Mouse (Mus musculus): ENCODE measurements around the gene Ttll9.

Ttll9 gene

GRCm38 (mm10) chr2:153052700-153053351, 90.5 kb downstream of the Ttll9 start:
- no peak for DNase-seq

- no peak for DNase-seq
Measured at GRCm38 (mm10) chr2:153053896-153054295, 91.6 kb downstream of the Ttll9 start.

- DNase-seq = no peak
Measured at GRCm38 (mm10) chr2:153055270-153055920, 93.1 kb downstream of the Ttll9 start.
